Mouse (Mus musculus) adrenal gland, adult 2 months (tissue): ENCODE measurements around the gene Nt5dc2. TPM values are rescaled to one million over a fixed set of nuclear protein-coding genes. Genes with fewer than 3 reads are reported as not detected.

Source experiments
- DNase-seq: peaks from one replicate; pipeline ENCODE4 v3.0.0; 2021
- long read RNA-seq: library from polyadenylated mRNA; stranded (forward); transcript quantifications from one replicate; pipeline ENCODE4 v2.0.0, GENCODE M21; 2021
- polyA plus RNA-seq: library from polyadenylated mRNA; depleted of rRNA; stranded (reverse); fragments of >200 nt; gene quantifications from 2 replicates; pipeline ENCODE4 v1.2.3, GENCODE M21; 2012; rRNA removed
- total RNA-seq, 2 experiments: library from RNA; stranded (reverse); gene quantifications; 2 replicates each; pipeline ENCODE4 v1.2.3; 2021

Nt5dc2 gene
- total RNA-seq = 10 to 100 TPM; 22.5 to 33.3 TPM
- 107 and 124 TPM in 2 replicates for polyA plus RNA-seq
- long read RNA-seq, transcript Nt5dc2-204 (14 exons, 1,848 nt) = major isoform, 58 of 69 reads
- long read RNA-seq, partial matches to known transcripts = 3 of 69 reads
- long read RNA-seq, other reads (novel, unspliced or antisense) = 6 of 69 reads

GRCm38 (mm10) chr14:31130236-31131220, at the start of gene Nt5dc2:
Gene Nt5dc2 (plus strand): TSS chr14:31131053.
- peak; percentile 94 for DNase-seq

- no peak for DNase-seq
These were observed 49.7 kb upstream of the Nt5dc2 start for GRCm38 (mm10) chr14:31081147-31081546.

GRCm38 (mm10) chr14:31087433-31087832, 43.4 kb upstream of the Nt5dc2 start:
- DNase-seq = no peak

- no peak for DNase-seq
These were observed 42.3 kb upstream of the Nt5dc2 start for GRCm38 (mm10) chr14:31088515-31088914.

- DNase-seq = no peak
These were observed 40.9 kb upstream of the Nt5dc2 start for GRCm38 (mm10) chr14:31089918-31090317.

- no peak for DNase-seq
These were observed 25.7 kb upstream of the Nt5dc2 start for GRCm38 (mm10) chr14:31105156-31105555.

GRCm38 (mm10) chr14:31110613-31111012, 20.2 kb upstream of the Nt5dc2 start:
- no peak for DNase-seq

GRCm38 (mm10) chr14:31112187-31112586, 18.7 kb upstream of the Nt5dc2 start:
- no peak for DNase-seq

GRCm38 (mm10) chr14:31114011-31114410, 16.8 kb upstream of the Nt5dc2 start:
- DNase-seq = no peak

- no peak for DNase-seq
These were observed 15.3 kb upstream of the Nt5dc2 start for GRCm38 (mm10) chr14:31115522-31115921.

GRCm38 (mm10) chr14:31125106-31126075, 5.5 kb upstream of the Nt5dc2 start:
- no peak for DNase-seq

GRCm38 (mm10) chr14:31126826-31127225, 4.0 kb upstream of the Nt5dc2 start:
- no peak for DNase-seq

GRCm38 (mm10) chr14:31128101-31128825, 2.6 kb upstream of the Nt5dc2 start:
- peak; percentile 79 for DNase-seq

- peak; percentile 98 for DNase-seq
These were observed 2.0 kb upstream of the Nt5dc2 start, which contains the start of gene Smim4 for GRCm38 (mm10) chr14:31128826-31129219. Gene Smim4 (minus strand): TSS chr14:31128956.

GRCm38 (mm10) chr14:31129326-31130235, 1.3 kb upstream of the Nt5dc2 start:
- DNase-seq = no peak

- DNase-seq = no peak
These were observed 494 bp downstream of the Nt5dc2 start for GRCm38 (mm10) chr14:31131272-31131821.

- no peak for DNase-seq
These were observed 1.2 kb downstream of the Nt5dc2 start for GRCm38 (mm10) chr14:31132031-31132430.

GRCm38 (mm10) chr14:31132491-31132975, 1.7 kb downstream of the Nt5dc2 start:
- no peak for DNase-seq

GRCm38 (mm10) chr14:31133023-31133665, 2.3 kb downstream of the Nt5dc2 start:
- no peak for DNase-seq
